Mouse (Mus musculus) C2C12 (cell line): ENCODE measurements around the gene 0610010F05Rik. TPM values are rescaled to one million over a fixed set of nuclear protein-coding genes. Genes with fewer than 3 reads are reported as not detected.
"Not testable (repeated sequence)": the region's sequence is repeated elsewhere in the genome, so short reads cannot be mapped to it uniquely, and the experiment has no call there.

Source experiments
- H3K27me3 ChIP-seq: one replicate; pipeline ENCODE4 v1.6.1; 2011; ENCODE audit not compliant: control insufficient read depth, insufficient read depth, insufficient read length
- H3K36me3 ChIP-seq: one replicate; pipeline ENCODE4 v1.6.1; 2011; ENCODE audit not compliant: control insufficient read depth, insufficient read depth
- H3K4me3 ChIP-seq: one replicate; pipeline ENCODE4 v1.5.1; 2011; ENCODE audit warnings: mild to moderate bottlenecking, control low read depth; ENCODE audit not compliant: poor library complexity, insufficient read depth, severe bottlenecking
- H3K79me2 ChIP-seq: one replicate; pipeline ENCODE4 v1.6.1; 2011; ENCODE audit not compliant: control insufficient read depth, insufficient read depth
- H3K79me3 ChIP-seq: one replicate; pipeline ENCODE4 v1.6.1; 2011; ENCODE audit warnings: low read depth, control low read depth
- H3ac ChIP-seq: one replicate; pipeline ENCODE3; 2011; ENCODE audit warnings: low read depth; ENCODE audit not compliant: control insufficient read depth, insufficient read length
- CEBPB ChIP-seq: IDR thresholded peaks from one replicate; pipeline ENCODE4 v1.6.1; 2011; ENCODE audit warnings: low read depth, mild to moderate bottlenecking, control low read depth, moderate library complexity
- CTCF ChIP-seq: IDR thresholded peaks from one replicate; pipeline ENCODE4 v1.5.1; 2011; ENCODE audit not compliant: control insufficient read depth, insufficient read depth, insufficient read length
- FOSL1 ChIP-seq: IDR thresholded peaks from one replicate; pipeline ENCODE4 v1.8.0; 2011; ENCODE audit warnings: mild to moderate bottlenecking, low read length; ENCODE audit not compliant: poor library complexity, insufficient read depth, severe bottlenecking
- MAX ChIP-seq: IDR thresholded peaks from one replicate; pipeline ENCODE4 v1.6.1; 2011; ENCODE audit warnings: mild to moderate bottlenecking, control low read depth
- MYOD1 ChIP-seq: IDR thresholded peaks from one replicate; pipeline ENCODE4 v1.6.1; 2011; ENCODE audit warnings: low read depth; ENCODE audit not compliant: control insufficient read depth, insufficient read length
- MYOG ChIP-seq: IDR thresholded peaks from one replicate; pipeline ENCODE4 v1.6.1; 2011; ENCODE audit not compliant: control insufficient read depth, insufficient read length; ENCODE audit errors: extremely low read depth
- USF1 ChIP-seq: IDR thresholded peaks from one replicate; pipeline ENCODE4 v1.6.1; 2011; ENCODE audit warnings: low read depth, mild to moderate bottlenecking, control low read depth, moderate library complexity
- polyA plus RNA-seq: library from polyadenylated mRNA; unstranded; fragments of >200 nt; fragmentation: generic; extraction: Trizol; gene quantifications from one replicate; pipeline ENCODE4 v1.2.1, GENCODE M21; 2012; ENCODE audit warnings: missing spikeins

Gene 0610010F05Rik
- polyA plus RNA-seq, 1 experiment = 3.0 TPM

GRCm38 (mm10) chr11:23618995-23619394 lies 14.4 kb downstream of the 0610010F05Rik start:
- no peak for TF ChIP-seq FOSL1
- no peak for TF ChIP-seq MYOG
- no peak for TF ChIP-seq MYOD1
- no peak for TF ChIP-seq USF1
- TF ChIP-seq CEBPB = no peak
- TF ChIP-seq CTCF = no peak
- TF ChIP-seq MAX = no peak
- Histone ChIP-seq H3K79me3 (no peaks in the 10 kb centered on the region), H3K4me3 (no peak overlapping the region), H3K36me3 (peaks cover 48% of the 10 kb centered on the region), H3ac (no peak overlapping the region), H3K79me2 (no peaks in the 10 kb centered on the region), H3K27me3 (no peaks in the 10 kb centered on the region)

- Histone ChIP-seq H3K79me2 (no peaks in the 10 kb centered on the region), H3K79me3 (no peaks in the 10 kb centered on the region), H3K36me3 (peaks cover 55% of the 10 kb centered on the region), H3ac (no peak overlapping the region), H3K4me3 (no peak overlapping the region), H3K27me3 (no peaks in the 10 kb centered on the region)
- no peak for TF ChIP-seq USF1
- no peak for TF ChIP-seq MYOD1
- TF ChIP-seq MYOG = no peak
- TF ChIP-seq MAX = no peak
- no peak for TF ChIP-seq CEBPB
- TF ChIP-seq CTCF = no peak
- no peak for TF ChIP-seq FOSL1
These were observed 18.9 kb downstream of the 0610010F05Rik start for GRCm38 (mm10) chr11:23614546-23614945.

- not testable (repeated sequence) for H3K79me3 ChIP-seq, H3ac ChIP-seq, H3K4me3 ChIP-seq, H3K79me2 ChIP-seq, H3K27me3 ChIP-seq
- peaks cover 43% of the 10 kb centered on the region for H3K36me3 ChIP-seq
These were observed 26.1 kb downstream of the 0610010F05Rik start for GRCm38 (mm10) chr11:23607291-23607690.

GRCm38 (mm10) chr11:23570130-23570529 lies 63.3 kb downstream of the 0610010F05Rik start:
- Histone ChIP-seq H3K4me3 (no peak overlapping the region), H3K79me2 (no peaks in the 10 kb centered on the region), H3K36me3 (peaks cover 19% of the 10 kb centered on the region), H3ac (no peak overlapping the region), H3K79me3 (no peaks in the 10 kb centered on the region), H3K27me3 (no peaks in the 10 kb centered on the region)
- no peak for TF ChIP-seq MYOG
- TF ChIP-seq MYOD1 = no peak
- TF ChIP-seq MAX = no peak

- no peaks in the 10 kb centered on the region for H3K79me2 ChIP-seq
These were observed 67.7 kb downstream of the 0610010F05Rik start for GRCm38 (mm10) chr11:23565761-23566160.

GRCm38 (mm10) chr11:23557039-23557630 lies 76.3 kb downstream of the 0610010F05Rik start:
- Histone ChIP-seq H3K4me3 (no peak overlapping the region), H3ac (no peak overlapping the region), H3K36me3 (no peaks in the 10 kb centered on the region), H3K79me2 (no peaks in the 10 kb centered on the region), H3K27me3 (no peaks in the 10 kb centered on the region), H3K79me3 (no peaks in the 10 kb centered on the region)
- TF ChIP-seq MYOG (no peak), MYOD1 (no peak), MAX (no peak), USF1 (no peak), CEBPB (no peak)

More at GRCm38 (mm10) chr11:23565761-23566160, 67.7 kb downstream of the 0610010F05Rik start:
- no peaks in the 10 kb centered on the region for H3K27me3 ChIP-seq
- H3K4me3 ChIP-seq = no peak overlapping the region
- no peaks in the 10 kb centered on the region for H3K79me3 ChIP-seq
- TF ChIP-seq CTCF (peak; percentile 75), FOSL1 (no peak), CEBPB (no peak), USF1 (no peak), MYOG (no peak)
- no peak overlapping the region for H3ac ChIP-seq
- H3K36me3 ChIP-seq = peaks cover 7% of the 10 kb centered on the region
